Mouse (Mus musculus): ENCODE data around the gene Olfr552. TPM values are rescaled to one million over a fixed set of nuclear protein-coding genes. Genes with fewer than 3 reads are reported as not detected.
A peak's percentile ranks its signal among the peaks of the same experiment; 100 is the strongest.
"Not testable (repeated sequence)": the region's sequence is repeated elsewhere in the genome, so short reads cannot be mapped to it uniquely, and the experiment has no call there.

Gene Olfr552
- total RNA-seq (2021): not detected

GRCm38 (mm10) chr7:102597378-102598031 is at the start of gene Olfr552:
Olfr552 (plus strand) TSS chr7:102597770.
- DNase-seq (ENCODE audit: extremely low spot score in 1 of 2, low spot score in 2 of 2): no peak
- intact Hi-C loops (cut with DNase I): no loop called here

GRCm38 (mm10) chr7:102549570-102549969 is 48.0 kb upstream of the Olfr552 start, which contains the start of gene Olfr549:
Olfr549 (plus strand) TSS chr7:102549870.
- intact Hi-C loops (cut with DNase I): no loop called here
- no peak for DNase-seq (ENCODE audit: extremely low spot score in 1 of 2, low spot score in 2 of 2)

GRCm38 (mm10) chr7:102553279-102553678 is 44.3 kb upstream of the Olfr552 start:
- no peak for DNase-seq (ENCODE audit: extremely low spot score in 1 of 2, low spot score in 2 of 2)
- intact Hi-C loops (cut with DNase I): no loop called here

DNA sequence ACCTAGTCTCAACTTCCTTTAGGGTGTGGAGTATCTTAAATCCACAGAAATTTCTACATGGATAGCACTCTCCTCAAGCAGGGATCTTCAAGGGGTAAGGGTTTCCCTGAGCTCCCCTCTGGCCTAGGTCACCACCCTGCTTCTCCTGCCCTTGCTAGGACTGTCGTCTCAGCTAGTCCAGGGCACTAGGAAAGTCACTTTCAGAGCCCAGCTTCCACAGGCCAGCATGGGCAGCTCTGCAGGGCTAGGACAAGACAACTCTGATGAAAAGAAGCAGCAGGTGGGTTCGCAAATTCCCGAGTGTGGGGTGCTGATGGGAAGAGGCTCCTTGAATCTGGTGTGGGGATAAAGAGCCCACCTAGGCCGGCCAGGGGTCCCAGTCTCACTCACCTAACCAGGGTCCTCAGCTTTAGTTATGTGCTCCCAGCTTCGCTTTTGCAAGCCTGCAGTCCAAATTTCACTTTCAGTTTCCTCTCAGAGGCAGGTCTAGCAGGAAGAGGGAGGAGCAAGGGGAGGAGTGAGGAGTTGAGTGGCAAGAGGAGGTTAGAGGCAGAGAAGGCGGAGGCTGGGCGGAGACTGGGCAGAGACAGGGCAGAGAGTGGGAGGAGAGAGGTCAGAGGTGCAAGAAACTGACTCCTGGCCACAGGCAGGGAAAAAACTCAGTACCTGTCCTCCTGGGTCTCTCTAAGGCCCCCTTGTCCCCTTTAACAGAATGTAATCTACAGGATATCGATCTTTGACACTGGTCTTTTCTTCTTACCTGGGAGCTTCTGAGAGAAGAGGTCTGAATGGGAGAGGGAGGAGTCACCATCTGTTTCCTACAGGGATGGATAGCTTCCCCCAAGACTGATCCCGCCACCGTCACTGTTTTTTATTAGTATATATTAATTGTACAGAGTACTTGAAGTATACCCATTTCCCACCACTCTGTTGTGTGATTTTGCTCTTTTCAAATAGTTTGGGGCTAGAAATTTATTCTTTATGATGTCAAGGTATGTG is 32.3 kb upstream of the Olfr552 start, which contains the start of gene Trim21:
TSS of gene Trim21 (minus strand) at position 488 of the 999 bp plus-strand sequence.
- DNase-seq (ENCODE audit: extremely low spot score in 1 of 2, low spot score in 2 of 2): peak; percentile 28 to 90
- intact Hi-C loops (cut with DNase I): no loop called here

DNA sequence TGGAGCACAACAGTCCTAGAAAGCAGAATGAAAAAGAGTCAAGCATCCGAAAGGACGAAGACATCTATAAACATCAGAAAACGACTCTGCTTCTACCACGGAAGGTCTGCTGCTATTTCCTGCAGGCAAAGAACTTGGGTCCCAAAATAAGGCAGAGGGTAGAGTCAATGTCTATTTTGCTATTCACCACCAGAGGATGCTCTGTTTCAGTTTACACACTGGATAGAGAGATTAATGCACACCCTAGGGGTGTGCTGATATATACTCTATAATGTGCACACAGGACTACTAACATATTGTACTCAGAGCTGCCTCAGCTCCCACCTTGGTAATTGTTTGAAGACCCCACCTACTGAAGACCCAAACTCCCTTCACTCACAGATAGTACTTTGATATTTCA is 31.4 kb upstream of the Olfr552 start:
- DNase-seq (ENCODE audit: extremely low spot score in 1 of 2, low spot score in 2 of 2): no peak
- intact Hi-C loops (cut with DNase I): no loop called here

GRCm38 (mm10) chr7:102571142-102571541 is 26.4 kb upstream of the Olfr552 start, which contains the start of gene Olfr550:
Olfr550 (plus strand) TSS chr7:102571442.
- no peak for DNase-seq (ENCODE audit: extremely low spot score in 1 of 2, low spot score in 2 of 2)
- intact Hi-C loops (cut with DNase I): no loop called here

GRCm38 (mm10) chr7:102573174-102573830 is 24.3 kb upstream of the Olfr552 start:
- DNase-seq (ENCODE audit: extremely low spot score in 1 of 2, low spot score in 2 of 2): no peak
- intact Hi-C loops (cut with DNase I): no loop called here

DNA sequence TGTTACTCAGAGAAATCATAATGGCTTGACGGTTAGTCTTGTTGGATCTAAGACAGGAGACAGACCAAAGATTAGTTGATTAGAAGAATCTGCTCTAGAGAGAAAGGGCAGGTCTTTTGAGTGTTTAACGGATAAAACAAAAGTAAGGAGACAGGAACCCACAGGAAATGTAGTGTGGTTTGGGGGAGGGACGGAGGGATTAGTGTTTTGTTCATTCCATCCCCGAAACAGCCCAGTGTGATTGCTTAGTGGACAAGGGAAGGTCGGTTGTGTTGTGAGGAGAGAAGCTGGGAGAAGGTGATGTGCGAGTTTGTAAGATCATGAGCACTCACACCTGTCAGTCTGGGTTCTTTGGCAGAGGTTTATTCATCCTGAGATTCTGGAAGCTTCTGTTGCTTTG is 21.6 kb upstream of the Olfr552 start:
- intact Hi-C loops (cut with DNase I): no loop called here
- DNase-seq (ENCODE audit: extremely low spot score in 1 of 2, low spot score in 2 of 2): no peak

DNA sequence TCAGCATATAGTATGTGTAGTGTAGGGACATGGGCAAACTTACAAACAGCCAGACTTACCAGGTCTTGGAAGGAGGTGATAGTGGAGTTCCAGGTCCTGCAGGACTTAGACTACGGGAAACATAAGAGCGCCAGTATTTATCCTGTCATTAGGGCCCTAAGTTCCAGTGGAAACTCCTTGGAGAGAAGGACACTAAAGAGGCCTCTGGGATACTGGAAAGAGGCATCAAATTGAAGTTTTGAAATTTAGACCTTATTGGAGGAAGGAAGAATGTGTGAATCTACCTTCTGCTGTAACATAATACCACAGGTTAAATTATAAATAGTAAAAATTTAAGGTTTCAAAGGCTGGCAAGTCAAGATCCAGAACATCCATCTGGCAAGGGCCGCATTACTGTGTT is 5.8 kb upstream of the Olfr552 start, which contains the start of gene Olfr551:
TSS of gene Olfr551 (minus strand) at position 101 of the 400 bp plus-strand sequence.
- no peak for DNase-seq (ENCODE audit: extremely low spot score in 1 of 2, low spot score in 2 of 2)

DNA sequence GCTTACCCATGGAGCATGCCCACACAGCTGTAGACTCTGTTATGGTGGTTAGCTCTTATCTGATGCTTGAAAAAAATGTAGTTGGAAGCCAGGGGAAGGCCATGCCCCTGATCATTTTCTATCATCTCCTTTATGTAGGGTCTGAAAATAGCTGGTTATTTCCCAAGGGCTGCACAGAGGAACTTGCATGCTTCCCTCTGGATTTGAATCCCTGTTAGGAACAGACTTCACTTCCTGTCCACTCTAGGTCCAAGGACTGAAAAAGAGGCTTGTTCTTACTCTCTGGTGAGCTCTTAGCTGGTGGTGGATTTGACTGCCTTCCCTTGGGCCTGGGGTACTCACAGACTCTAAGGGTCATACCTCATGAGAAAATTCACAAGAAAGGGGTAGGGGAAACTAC is 20.5 kb downstream of the Olfr552 start, which contains the start of gene Olfr553:
TSS of gene Olfr553 (minus strand) at position 101 of the 400 bp plus-strand sequence.
- intact Hi-C loops (cut with DNase I): no loop called here

More for the DNA sequence above, 5.8 kb upstream of the Olfr552 start, which contains the start of gene Olfr551:
- intact Hi-C loops (cut with DNase I): no loop called here

GRCm38 (mm10) chr7:102619608-102620007 is 22.0 kb downstream of the Olfr552 start:
- intact Hi-C loops (cut with DNase I): no loop called here
- DNase-seq (ENCODE audit: extremely low spot score in 1 of 2, low spot score in 2 of 2): peak in 1 of 2 experiments; percentile 40

More for the DNA sequence above, 20.5 kb downstream of the Olfr552 start, which contains the start of gene Olfr553:
- DNase-seq (ENCODE audit: extremely low spot score in 1 of 2, low spot score in 2 of 2): no peak

GRCm38 (mm10) chr7:102620368-102620767 is 22.8 kb downstream of the Olfr552 start:
- DNase-seq (ENCODE audit: extremely low spot score in 1 of 2, low spot score in 2 of 2); intact Hi-C loops (cut with DNase I): not testable (repeated sequence)

GRCm38 (mm10) chr7:102636665-102637064 is 39.1 kb downstream of the Olfr552 start:
- intact Hi-C loops (cut with DNase I): loop anchor here (5.0 kb wide), 1 partner anchor 129 kb away; no protein-coding TSS in a partner anchor
- DNase-seq (ENCODE audit: extremely low spot score in 1 of 2, low spot score in 2 of 2): no peak

DNA sequence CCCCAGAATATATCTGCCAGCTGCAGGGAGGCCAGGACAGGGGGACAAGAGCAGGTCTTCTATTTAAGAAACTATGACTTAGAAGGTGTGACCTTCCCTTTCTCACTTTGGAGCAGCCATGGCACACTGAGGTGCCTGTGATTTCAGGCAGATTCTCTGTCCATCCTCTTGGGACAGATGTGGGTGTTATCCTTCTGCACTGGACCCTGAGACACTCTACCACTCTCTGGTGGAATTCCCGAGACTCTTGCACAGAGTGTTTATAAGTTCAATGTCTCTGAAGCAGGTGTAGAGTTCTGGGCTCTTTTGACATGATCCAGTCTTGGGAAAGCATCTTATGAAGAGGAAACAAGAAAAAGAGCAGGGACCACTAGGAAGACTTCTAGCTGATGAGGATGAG is 40.6 kb downstream of the Olfr552 start, which contains the start of gene Olfr554:
TSS of gene Olfr554 (plus strand) at position 301 of the 400 bp plus-strand sequence.
- intact Hi-C loops (cut with DNase I): loop anchor here (5.0 kb wide), 1 partner anchor 131 kb away; no protein-coding TSS in a partner anchor

DNA sequence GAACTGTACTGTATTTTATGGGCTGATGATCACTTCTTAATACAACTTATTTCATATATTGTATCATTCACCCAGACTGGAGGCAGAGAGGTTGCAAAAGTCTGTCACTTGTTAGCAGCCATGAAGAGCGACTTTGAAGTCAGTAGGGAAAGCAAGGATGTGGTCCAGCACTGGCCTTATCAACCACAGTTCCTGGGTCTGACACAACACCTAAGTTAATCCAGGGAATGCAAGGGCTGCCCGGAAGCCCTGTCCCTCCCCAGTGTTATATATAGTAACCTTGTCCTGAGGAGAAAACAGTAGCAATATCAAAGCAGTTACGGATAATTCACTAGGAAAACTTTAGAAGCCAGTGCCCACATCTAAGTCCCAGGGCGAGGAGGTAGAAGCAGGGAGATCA is 47.4 kb downstream of the Olfr552 start:
- intact Hi-C loops (cut with DNase I); DNase-seq (ENCODE audit: extremely low spot score in 1 of 2, low spot score in 2 of 2): not testable (repeated sequence)

More for the DNA sequence above, 40.6 kb downstream of the Olfr552 start, which contains the start of gene Olfr554:
- no peak for DNase-seq (ENCODE audit: extremely low spot score in 1 of 2, low spot score in 2 of 2)
